Mouse (Mus musculus): ENCODE results near the gene Rars. TPM values are rescaled to one million over a fixed set of nuclear protein-coding genes. Genes with fewer than 3 reads are reported as not detected.

The Rars gene
- polyA plus RNA-seq (2021; fragmentation: Nextera tagmentation) = 36.2 and 39.6 TPM in 2 replicates
- long read RNA-seq, experiment 1, transcript Rars-201 (15 exons, 2,109 nt) = major isoform, 33 of 71 reads
- long read RNA-seq, experiment 1, partial matches to known transcripts = 16 of 71 reads
- long read RNA-seq, experiment 1, other reads (novel, unspliced or antisense) = 22 of 71 reads
- long read RNA-seq, experiment 2, transcript Rars-201 (15 exons, 2,109 nt) = major isoform, 218 of 318 reads
- long read RNA-seq, experiment 2, partial matches to known transcripts = 18 of 318 reads
- long read RNA-seq, experiment 2, other reads (novel, unspliced or antisense) = 82 of 318 reads

DNA sequence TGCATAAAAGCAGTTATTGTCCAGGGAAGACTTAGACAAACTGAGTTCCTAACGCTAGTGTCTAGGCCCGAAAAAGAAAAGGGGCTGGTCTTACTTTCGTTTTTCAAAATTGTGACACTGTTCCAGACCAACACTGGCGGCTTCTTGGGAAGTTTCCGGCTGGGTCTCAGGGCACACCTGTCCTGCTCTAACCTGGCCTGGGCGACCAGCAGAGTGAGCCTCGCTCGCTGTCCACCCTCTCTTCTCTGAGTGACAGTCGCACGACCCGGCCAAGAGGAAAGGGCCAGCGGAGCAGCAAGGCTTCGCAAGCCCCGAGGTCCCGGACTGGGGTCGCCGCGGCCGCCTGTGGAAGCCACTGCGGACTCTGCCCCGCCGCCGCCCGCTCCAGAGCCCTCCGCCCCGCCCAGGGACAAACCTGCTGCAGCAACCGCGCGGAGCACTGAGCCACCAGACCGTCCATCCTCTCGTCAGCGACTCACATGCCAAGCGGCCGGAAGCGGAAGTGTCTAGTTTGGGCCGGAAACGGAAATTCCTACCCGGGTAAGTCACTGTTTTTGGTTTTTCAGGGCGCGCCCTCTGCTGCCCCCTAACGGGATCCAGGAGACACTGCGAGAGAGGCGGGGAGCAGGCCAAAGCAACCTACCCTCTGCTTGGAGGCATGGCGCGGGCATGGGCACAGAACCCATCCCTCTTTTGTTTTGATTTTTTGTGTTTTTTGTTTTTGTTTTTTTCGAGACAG is at the start of gene Rars:
Rars (minus strand) TSS at position 485 of the 739 bp plus-strand sequence.

DNA sequence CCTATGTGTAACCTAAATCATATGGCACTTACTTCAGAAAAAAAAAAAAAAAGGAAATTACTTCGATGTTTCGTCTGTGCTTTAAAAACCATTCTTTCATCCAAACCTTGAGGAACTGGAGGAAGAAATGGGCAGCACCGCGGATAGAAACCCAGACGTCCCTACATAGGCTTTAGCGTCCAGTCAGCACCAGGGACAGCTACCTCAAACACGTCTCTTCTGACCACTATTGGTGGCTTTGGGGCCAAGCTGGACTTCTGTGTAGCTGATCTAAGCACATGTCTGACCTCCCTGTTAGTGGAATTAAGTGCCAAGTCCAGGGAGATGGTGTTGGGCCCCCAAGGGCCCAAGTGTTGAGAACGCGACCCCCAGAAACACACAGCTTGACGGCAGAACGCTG is 35.4 kb downstream of the Rars start, which contains the start of gene Fbll1:
Fbll1 (minus strand) TSS at position 11 of the 400 bp plus-strand sequence.

GRCm38 (mm10) chr11:35769188-35769745 is 65.0 kb downstream of the Rars start, which contains the start of gene Pank3:
Pank3 (plus strand) TSS chr11:35769484.

Small RNA genes within 50 kb of the gene (microRNA-seq; reads per million reads assigned to microRNA genes)
- 3.9 reads per million, percentile 13 among the genes with 10 or more reads in this experiment for gene Mir103-1

Other genes with a start within 250 kb of the Rars start
- 3.9 and 4.3 TPM in 2 replicates for gene Pank3, start 65.0 kb downstream of the Rars start, polyA plus RNA-seq (2021; fragmentation: Nextera tagmentation)
- 5.8 and 7.6 TPM in 2 replicates for gene Fbll1, start 35.6 kb downstream of the Rars start, polyA plus RNA-seq (2021; fragmentation: Nextera tagmentation)
- 9.6 and 17.7 TPM in 2 replicates for gene Wwc1, start 146.0 kb upstream of the Rars start, polyA plus RNA-seq (2021; fragmentation: Nextera tagmentation)

Measured in layer of hippocampus, adult 6 months (tissue).